Mouse (Mus musculus) liver, adult (tissue): Measurements from ENCODE around the gene Agl.

ENCODE experiments used
- GATA4 ChIP-seq: IDR thresholded peaks from 2 replicates; pipeline ENCODE4 v1.6.1; 2014; ENCODE audit warnings: mild to moderate bottlenecking, low read length; ENCODE audit not compliant: insufficient replicate concordance

The Agl gene

GRCm38 (mm10) chr3:116832526-116833310, 24.8 kb upstream of the Agl start:
- no peak for TF ChIP-seq GATA4

GRCm38 (mm10) chr3:116831324-116831723, 23.4 kb upstream of the Agl start:
- no peak for TF ChIP-seq GATA4

GRCm38 (mm10) chr3:116829274-116829920, 21.4 kb upstream of the Agl start:
- TF ChIP-seq GATA4, result no peak

- no peak for TF ChIP-seq GATA4
These were observed 18.7 kb upstream of the Agl start for GRCm38 (mm10) chr3:116826471-116827215.

- no peak for TF ChIP-seq GATA4
These were observed 9.3 kb upstream of the Agl start for GRCm38 (mm10) chr3:116817231-116817630.

GRCm38 (mm10) chr3:116816674-116817215, 8.8 kb upstream of the Agl start:
- TF ChIP-seq GATA4, result no peak

- no peak for TF ChIP-seq GATA4
These were observed 8.0 kb upstream of the Agl start for GRCm38 (mm10) chr3:116815916-116816315.

- TF ChIP-seq GATA4, result no peak
These were observed 7.4 kb upstream of the Agl start for GRCm38 (mm10) chr3:116815305-116815797.

GRCm38 (mm10) chr3:116812946-116813345, 5.0 kb upstream of the Agl start:
- TF ChIP-seq GATA4, result no peak

- TF ChIP-seq GATA4, result no peak
These were observed 1.3 kb upstream of the Agl start for GRCm38 (mm10) chr3:116809221-116809620.

- TF ChIP-seq GATA4, result no peak
These were observed 696 bp upstream of the Agl start for GRCm38 (mm10) chr3:116808507-116809217.

- no peak for TF ChIP-seq GATA4
These were observed 2.1 kb downstream of the Agl start for GRCm38 (mm10) chr3:116805866-116806265.

- TF ChIP-seq GATA4, result no peak
These were observed 3.1 kb downstream of the Agl start for GRCm38 (mm10) chr3:116804746-116805285.

GRCm38 (mm10) chr3:116801755-116802154, 6.2 kb downstream of the Agl start:
- TF ChIP-seq GATA4, result no peak
